Mouse (Mus musculus) olfactory bulb, adult 2 months (tissue): ENCODE measurements around the gene Rrnad1.

Source experiments
- CTCF ChIP-seq: fragments of 200-500 bp; IDR thresholded peaks from 2 replicates; pipeline ENCODE4 v1.5.1; 2012; ENCODE audit warnings: low read depth, mild to moderate bottlenecking, low read length, moderate library complexity; ENCODE audit not compliant: insufficient read depth
- POLR2A ChIP-seq: fragments of 200-500 bp; IDR thresholded peaks from 2 replicates; pipeline ENCODE4 v1.6.1; 2012; ENCODE audit warnings: mild to moderate bottlenecking, low read depth, low read length, moderate library complexity; ENCODE audit not compliant: insufficient read depth

- TF ChIP-seq CTCF: 0 out of 2 replicates have a peak, but pooled peaks have one; percentile 30
- no peak for TF ChIP-seq POLR2A
Measured at GRCm38 (mm10) chr3:87935776-87936175, 5.3 kb upstream of the Rrnad1 start.
